Mouse (Mus musculus) testis, adult 2 months (tissue): ENCODE data around the gene Apom.

ENCODE experiments used
- CTCF ChIP-seq: fragments of 200-500 bp; IDR thresholded peaks from 2 replicates; pipeline ENCODE4 v1.5.1; 2012; ENCODE audit warnings: low read depth, mild to moderate bottlenecking, inconsistent platforms, low read length, moderate library complexity; ENCODE audit not compliant: control insufficient read depth, insufficient read depth, insufficient replicate concordance
- POLR2A ChIP-seq: fragments of 200-500 bp; IDR thresholded peaks from 2 replicates; pipeline ENCODE4 v1.6.1; 2012; ENCODE audit warnings: low read depth, mild to moderate bottlenecking, inconsistent platforms, low read length, moderate library complexity; ENCODE audit not compliant: control insufficient read depth

GRCm38 (mm10) chr17:35161421-35161820 is 29.6 kb upstream of the Apom start:
- TF ChIP-seq CTCF, result no peak
- no peak for TF ChIP-seq POLR2A
